Mouse (Mus musculus): ENCODE measurements at regions not wholly inside any gene's neighbourhood (a gene's known extent, or its start where the extent isn't known, plus 50 kb on each side); places are given as distances from the start of the nearest gene placed in this dataset.

DNA sequence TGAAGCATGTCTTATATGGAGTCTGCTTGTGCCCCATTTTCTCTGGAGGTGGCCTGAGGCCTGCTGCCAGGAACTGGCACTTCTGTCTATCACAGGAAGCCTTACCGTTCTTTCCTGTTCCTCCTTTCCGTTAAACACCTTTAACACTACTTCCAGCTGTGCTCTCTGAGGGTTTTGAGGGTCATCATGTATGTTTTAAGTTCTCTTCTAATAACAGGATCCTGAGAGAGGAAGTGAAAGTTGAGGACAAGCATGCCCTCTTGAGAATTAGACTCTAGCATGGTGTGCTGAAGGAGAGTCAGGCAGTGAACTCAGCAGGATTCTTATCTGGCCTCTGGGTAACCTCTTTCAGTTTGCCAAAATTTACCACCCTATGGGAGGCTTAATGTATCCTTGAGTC, 418.0 kb upstream of the 9430069I07Rik start:
- no peak for DNase-seq

DNA sequence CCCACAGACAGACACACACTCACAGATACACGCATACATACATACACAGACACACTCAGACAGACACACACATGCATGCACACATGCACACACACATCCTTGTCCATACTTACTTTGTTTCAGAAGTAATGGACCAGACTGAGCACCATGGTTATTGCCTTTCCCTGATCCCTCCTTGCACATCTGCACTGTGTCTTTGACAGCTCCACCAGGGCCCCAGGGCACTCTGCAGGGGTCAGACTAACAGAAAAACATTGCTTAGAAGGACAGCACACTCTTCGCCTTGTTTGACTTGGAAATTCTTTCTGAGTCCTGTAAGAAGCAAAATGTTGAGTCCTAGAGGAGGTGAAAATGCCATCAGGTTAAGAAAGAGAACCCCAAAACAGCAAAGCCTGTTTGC, 394.1 kb upstream of the 9430069I07Rik start:
- no peak for DNase-seq

DNA sequence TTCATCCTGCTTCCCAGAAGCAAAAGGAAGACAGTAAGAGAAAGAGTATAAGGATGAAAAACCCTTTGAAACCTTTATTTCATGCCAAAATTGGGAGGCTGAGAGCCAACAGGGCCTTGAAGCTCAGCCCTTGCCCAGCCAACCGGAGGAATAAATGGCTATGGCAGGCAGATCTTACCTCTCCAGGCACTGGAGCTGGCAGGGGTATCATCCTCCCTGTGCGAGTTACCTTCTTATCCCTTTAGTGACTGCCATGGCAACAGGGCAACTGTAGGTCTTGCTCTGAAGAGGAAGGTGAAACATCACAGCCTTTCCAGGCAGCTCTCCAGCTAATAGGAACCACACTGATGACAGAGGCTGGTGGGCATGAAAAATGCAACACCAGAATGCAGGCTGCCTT, 393.3 kb upstream of the 9430069I07Rik start:
- DNase-seq, result no peak

DNA sequence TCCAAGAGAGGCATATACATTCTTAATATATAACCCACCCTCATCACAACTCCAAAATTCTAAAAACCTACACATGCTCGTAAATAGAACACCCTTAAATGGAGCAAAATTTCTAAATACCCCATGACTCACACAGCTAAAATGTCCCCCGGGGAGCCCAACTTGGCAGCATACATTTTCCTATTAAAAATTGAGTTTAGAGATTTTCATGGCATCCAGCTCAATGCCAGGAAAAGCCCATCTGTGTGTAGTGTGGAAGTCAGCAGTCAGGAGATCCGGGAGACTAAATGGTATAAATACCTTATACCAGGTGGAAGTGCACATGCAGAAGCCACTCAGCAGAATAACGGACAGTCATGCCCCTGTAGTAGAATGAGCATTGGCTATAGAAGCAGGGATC, 389.4 kb upstream of the 9430069I07Rik start:
- DNase-seq, result no peak

DNA sequence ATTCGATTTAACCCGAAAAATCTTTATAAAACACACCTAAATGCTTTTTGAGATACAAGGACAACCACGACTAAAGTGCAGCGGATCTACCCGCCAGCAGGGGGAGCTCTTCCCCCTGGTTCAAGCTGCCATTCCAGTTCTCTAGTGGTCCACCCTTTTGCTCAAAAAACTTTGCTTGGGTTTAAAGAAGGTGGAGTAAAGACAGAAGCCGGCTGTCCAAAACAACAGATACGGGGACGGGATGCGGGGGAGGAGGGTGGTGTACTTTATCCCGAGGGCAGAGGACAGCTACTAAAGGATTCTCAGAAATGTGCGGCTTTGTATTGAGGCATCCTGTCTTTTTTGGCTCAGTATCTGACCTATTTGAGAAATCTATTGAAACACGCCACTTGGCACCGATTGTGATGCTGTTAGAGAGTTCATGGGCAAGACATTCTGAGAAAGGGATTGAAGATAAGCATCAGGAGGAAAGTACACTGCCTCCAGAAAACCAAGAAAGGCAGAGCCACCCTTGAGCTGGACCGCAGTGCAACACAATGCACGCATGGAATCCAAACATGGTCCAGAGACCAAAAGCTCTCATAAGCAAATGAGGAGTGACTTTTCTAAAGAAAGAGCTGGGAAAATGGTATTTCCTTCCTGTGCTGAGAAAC, 385.6 kb upstream of the 9430069I07Rik start:
- peak; percentile 20 for DNase-seq

DNA sequence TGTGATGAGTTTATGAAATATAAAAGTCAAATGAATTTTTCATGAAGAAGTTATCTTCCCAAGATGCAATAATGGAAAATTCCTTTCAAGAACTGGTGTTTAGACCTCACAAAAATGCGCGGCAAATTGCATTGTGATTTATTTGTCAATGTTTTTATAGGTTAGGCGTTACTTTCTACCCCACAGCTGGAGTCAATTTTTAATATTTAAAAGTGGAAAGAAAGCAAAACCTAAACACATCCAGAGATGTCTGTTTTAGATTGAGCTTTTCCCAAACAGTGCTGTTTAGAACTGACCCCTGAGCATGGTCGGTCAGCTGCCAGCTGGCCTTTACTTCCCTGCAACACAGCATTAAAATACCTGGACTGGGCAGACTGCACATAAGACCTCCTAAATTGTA, 383.8 kb upstream of the 9430069I07Rik start:
- no peak for DNase-seq

All from cerebellum, adult 11-12 months (tissue).